Mouse (Mus musculus) liver, embryonic 11.5 days (tissue): ENCODE results near the gene Mdfi. TPM values are rescaled to one million over a fixed set of nuclear protein-coding genes. Genes with fewer than 3 reads are reported as not detected.

Source experiments
- ATAC-seq: fragments of 200-750 bp; cut with Nextera tagmentation; replicated peaks from 2 replicates; pipeline ENCODE4 v1.8.0; 2017; ENCODE audit warnings: moderate number of reproducible peaks, mild to moderate bottlenecking, moderate TSS enrichment, moderate library complexity; ENCODE audit not compliant: low FRiP score
- DNase-seq: peaks from one replicate; pipeline ENCODE4 v3.0.0-alpha.2; 2017; ENCODE audit warnings: low spot score
- H3K27ac ChIP-seq: fragments of 300-500 bp; sonication (generic); 2 replicates; pipeline ENCODE4 v1.5.1; 2014; ENCODE audit warnings: mild to moderate bottlenecking, low read depth, low read length, control low read depth
- H3K27me3 ChIP-seq: fragments of 300-500 bp; sonication (generic); replicated peaks from 2 replicates; pipeline ENCODE4 v1.6.1; 2014; ENCODE audit warnings: low read length, mixed read lengths; ENCODE audit not compliant: control insufficient read depth, insufficient read depth
- H3K36me3 ChIP-seq: fragments of 300-500 bp; sonication (generic); 2 replicates; pipeline ENCODE4 v1.6.1; 2014; ENCODE audit warnings: mild to moderate bottlenecking, low read length, moderate library complexity, mixed read lengths; ENCODE audit not compliant: control insufficient read depth, insufficient read depth
- H3K4me1 ChIP-seq: fragments of 300-500 bp; sonication (generic); replicated peaks from 2 replicates; pipeline ENCODE4 v1.6.1; 2014; ENCODE audit warnings: low read length, mixed read lengths; ENCODE audit not compliant: control insufficient read depth, insufficient read depth
- H3K4me2 ChIP-seq: fragments of 300-500 bp; sonication (generic); 2 replicates; pipeline ENCODE4 v1.6.1; 2014; ENCODE audit warnings: mild to moderate bottlenecking, control low read depth, moderate library complexity
- H3K4me3 ChIP-seq: fragments of 300-500 bp; sonication (generic); 2 replicates; pipeline ENCODE4 v1.5.1; 2014; ENCODE audit warnings: low read depth, low read length, control low read depth
- H3K9ac ChIP-seq: fragments of 300-500 bp; sonication (generic); 2 replicates; pipeline ENCODE4 v1.6.1; 2014; ENCODE audit warnings: low read depth, low read length, control low read depth
- H3K9me3 ChIP-seq: fragments of 300-500 bp; sonication (generic); 2 replicates; pipeline ENCODE4 v1.6.1; 2016; ENCODE audit warnings: low read length, inconsistent platforms, mixed read lengths; ENCODE audit not compliant: control insufficient read depth
- WGBS: fragments of 180-500 bp; shearing (Covaris S2); extraction: QIAGEN DNeasy Blood & Tissue Kit; methylation state at CpG from one replicate; pipeline ENCODE4 v1.1.7; 2014; 5-methylcytosine and 5-hydroxymethylcytosine counted together
- polyA plus RNA-seq: library from polyadenylated mRNA; unstranded; fragments of >200 nt; fragmentation: Nextera tagmentation; extraction: Ambion mirVana; gene quantifications from 2 replicates; pipeline ENCODE4 v1.2.1, GENCODE M21; 2014

Gene Mdfi
- polyA plus RNA-seq, 1 experiment from 2014 or later, result 15.9 TPM

DNA sequence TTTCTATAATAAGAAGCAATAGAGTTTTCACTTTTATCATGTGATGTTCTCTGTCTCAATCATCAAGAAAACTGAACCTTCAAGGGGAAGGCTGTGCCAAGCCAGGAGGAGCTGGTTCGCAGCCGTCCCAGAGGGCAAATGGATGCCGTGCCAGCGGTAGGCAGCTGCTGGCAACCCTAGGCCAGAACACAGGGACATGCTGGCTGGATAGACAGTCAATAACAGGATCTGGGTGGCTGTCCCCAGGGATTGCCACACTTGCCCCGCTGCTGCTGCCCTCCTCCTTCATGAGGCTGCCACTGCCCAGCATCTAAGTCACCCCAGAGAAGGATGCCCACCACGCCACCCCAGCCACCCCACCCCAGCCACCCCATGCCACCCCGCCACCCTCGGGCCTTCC lies 7.0 kb upstream of the Mdfi start:
- H3K36me3 ChIP-seq, result no peaks in the 10 kb centered on the region
- H3K27me3 ChIP-seq, result peaks cover under 1% of the 10 kb centered on the region; the same call in 1 of the 2 replicates
- WGBS, result 86% methylated on average over 8 of the region's 8 CpGs
- no peak overlapping the region for H3K27ac ChIP-seq
- ATAC-seq, result no peak
- DNase-seq, result no peak
- no peak overlapping the region for H3K4me3 ChIP-seq
- peaks cover 4% of the 10 kb centered on the region; the same call in 1 of the 2 replicates for H3K4me1 ChIP-seq
- H3K9me3 ChIP-seq, result 0 out of 2 replicates have a peak, but pooled peaks cover 3% of the 10 kb centered on the region
- no peak overlapping the region for H3K4me2 ChIP-seq
- no peak overlapping the region for H3K9ac ChIP-seq

DNA sequence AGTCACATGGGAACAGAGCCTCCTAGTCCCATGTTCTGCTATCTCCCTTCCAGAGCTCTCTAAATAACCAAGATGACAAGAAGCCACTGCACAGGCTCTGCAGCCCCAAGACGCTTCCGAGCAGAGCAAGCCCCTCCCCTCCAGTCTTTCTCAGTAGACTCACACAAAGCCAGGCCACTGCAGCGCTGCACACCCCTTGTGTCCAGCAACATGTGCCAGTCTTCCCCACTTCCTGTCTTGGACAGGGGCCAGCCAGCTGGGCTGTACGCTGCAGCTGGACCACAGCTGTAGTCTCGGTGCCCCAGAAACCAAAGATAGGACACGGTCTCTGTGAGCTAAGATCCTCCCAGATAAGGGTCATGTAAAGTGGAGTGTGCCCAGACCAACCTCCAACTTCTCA lies 3.3 kb upstream of the Mdfi start:
- no peak for ATAC-seq
- WGBS, result 33% methylated on average over 6 of the region's 6 CpGs
- DNase-seq, result no peak
- Histone ChIP-seq H3K9me3 (no peaks in the 10 kb centered on the region), H3K4me3 (no peak overlapping the region), H3K9ac (no peak overlapping the region), H3K27ac (no peak overlapping the region), H3K4me1 (peaks cover 10% of the 10 kb centered on the region), H3K27me3 (peaks cover 31% of the 10 kb centered on the region), H3K4me2 (no peak overlapping the region), H3K36me3 (no peaks in the 10 kb centered on the region)

DNA sequence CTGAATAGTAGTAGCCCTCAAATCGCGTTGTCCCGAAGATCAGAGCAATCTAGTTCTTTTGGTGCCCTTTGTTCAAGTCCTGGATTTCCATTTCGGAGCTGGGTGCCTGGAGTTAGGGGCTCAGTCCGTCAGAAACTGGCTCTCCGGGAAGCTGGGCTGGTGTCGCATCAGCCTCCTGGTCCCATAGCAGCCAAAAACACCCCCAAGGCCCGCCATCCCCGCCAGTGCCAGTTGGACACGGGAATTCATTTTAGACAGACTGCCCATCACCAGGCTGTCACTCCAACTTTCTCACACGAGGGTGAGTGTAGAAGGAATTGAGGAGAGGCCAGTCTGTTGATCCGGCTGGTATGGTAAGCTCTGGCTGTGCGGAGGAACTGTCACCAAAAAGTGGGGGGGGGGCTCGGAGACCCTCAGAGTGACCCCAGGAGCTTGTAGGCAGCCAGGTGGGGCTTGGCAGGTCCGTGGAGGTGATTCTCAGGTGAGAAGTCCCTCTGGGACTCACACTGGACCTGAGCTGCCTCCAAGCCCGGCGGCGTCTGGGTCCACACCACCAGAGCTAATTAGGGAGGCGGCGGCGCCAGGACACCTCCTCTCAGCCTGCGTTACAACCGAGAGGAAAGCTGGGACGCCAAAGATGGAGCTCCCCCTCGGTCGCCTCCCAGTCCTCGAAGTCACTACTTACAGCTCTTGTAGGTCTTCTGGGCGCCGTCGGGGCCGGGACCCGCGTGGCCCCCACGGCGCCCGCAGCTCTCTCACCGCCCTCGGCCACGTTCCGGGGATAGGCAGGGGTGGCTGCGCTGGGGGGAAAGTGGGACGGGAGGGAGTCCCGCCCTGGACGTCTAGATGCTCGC lies 636 bp downstream of the Mdfi start:
- H3K36me3 ChIP-seq, result no peaks in the 10 kb centered on the region
- no peak for ATAC-seq
- peak overlapping the region; percentile 63 for H3K4me3 ChIP-seq
- peak overlapping the region; percentile 64 for H3K9ac ChIP-seq
- peaks cover 35% of the 10 kb centered on the region for H3K27me3 ChIP-seq
- peaks cover 16% of the 10 kb centered on the region for H3K4me1 ChIP-seq
- H3K4me2 ChIP-seq, result peak overlapping the region; percentile 70
- H3K27ac ChIP-seq, result peak overlapping the region; percentile 49
- no peaks in the 10 kb centered on the region for H3K9me3 ChIP-seq
- WGBS, result 2% methylated on average over 45 of the region's 45 CpGs
- DNase-seq, result peak; percentile 51

DNA sequence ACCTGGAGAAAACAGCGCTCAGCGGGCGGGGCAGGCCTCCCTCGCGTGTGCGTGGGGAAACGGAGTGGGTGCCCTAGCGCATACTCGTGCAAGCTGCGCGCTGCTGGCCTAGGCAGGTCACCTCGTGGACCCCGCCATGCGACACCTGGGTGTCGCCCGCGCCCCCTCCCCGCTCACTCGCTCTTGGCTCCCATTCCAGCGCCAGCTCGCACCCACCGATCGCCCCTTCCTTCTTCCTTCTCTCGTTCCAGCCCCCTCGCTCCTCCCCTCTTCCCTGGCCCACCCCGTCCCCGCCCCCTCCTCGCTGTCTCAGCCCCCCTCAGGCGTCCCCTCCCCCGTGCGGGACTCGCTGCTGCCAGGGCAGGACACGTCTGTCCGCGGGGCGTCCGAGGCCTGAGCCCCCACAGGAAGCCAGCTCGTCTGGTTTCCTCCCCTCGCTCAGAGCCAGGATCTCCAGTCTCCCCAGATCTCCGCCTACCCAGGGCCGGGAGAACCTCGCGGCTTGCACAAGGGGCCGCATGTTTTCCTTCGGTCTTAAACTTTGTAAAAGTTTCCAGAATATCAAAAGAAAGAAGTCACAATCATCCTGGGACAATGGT lies 1.4 kb downstream of the Mdfi start:
- Histone ChIP-seq H3K9me3 (no peaks in the 10 kb centered on the region), H3K27ac (peak overlapping the region; percentile 49; the same call in 1 of the 2 replicates), H3K9ac (peak overlapping the region; percentile 64), H3K27me3 (peaks cover 35% of the 10 kb centered on the region), H3K4me3 (peak overlapping the region; percentile 63), H3K4me2 (peak overlapping the region; percentile 70), H3K4me1 (peaks cover 16% of the 10 kb centered on the region), H3K36me3 (no peaks in the 10 kb centered on the region)
- WGBS, result under 1% methylated on average over 43 of the region's 45 CpGs
- ATAC-seq, result peak; percentile 51; the same call in 1 of the 2 replicates
- peak; percentile 64 for DNase-seq

DNA sequence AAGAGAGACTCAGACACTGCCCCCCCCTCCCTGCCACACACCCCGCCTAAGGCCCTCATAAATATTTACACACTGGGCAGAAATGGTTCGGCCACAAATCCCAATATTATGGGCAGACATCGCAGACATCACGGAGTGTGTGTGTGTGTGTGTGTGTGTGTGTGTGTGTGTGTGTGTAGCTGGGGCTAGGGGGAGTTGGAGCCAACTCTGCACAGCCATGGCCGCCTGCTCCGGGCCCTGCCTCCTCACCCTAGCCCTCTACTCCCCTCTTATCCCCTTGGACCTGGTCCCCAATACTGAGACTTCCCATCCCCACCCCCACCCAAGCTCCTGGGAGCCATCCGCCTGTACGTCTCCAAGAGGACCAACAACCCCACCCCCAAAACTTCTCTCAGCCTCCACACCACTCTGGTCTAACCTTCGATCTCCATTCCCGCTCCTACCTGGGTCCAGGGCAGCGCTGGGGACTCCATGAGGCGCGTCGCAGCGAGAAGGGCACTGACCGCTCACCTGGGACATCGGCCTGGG lies 1.9 kb downstream of the Mdfi start:
- H3K27me3 ChIP-seq, result peaks cover 35% of the 10 kb centered on the region
- H3K9me3 ChIP-seq, result no peaks in the 10 kb centered on the region
- peak; percentile 60 for DNase-seq
- H3K4me2 ChIP-seq, result peak overlapping the region; percentile 70
- 9% methylated on average over 17 of the region's 17 CpGs for WGBS
- H3K36me3 ChIP-seq, result no peaks in the 10 kb centered on the region
- peak overlapping the region; percentile 63 for H3K4me3 ChIP-seq
- H3K27ac ChIP-seq, result no peak overlapping the region
- H3K9ac ChIP-seq, result peak overlapping the region; percentile 64
- H3K4me1 ChIP-seq, result peaks cover 16% of the 10 kb centered on the region
- peak; percentile 32; the same call in 1 of the 2 replicates for ATAC-seq

DNA sequence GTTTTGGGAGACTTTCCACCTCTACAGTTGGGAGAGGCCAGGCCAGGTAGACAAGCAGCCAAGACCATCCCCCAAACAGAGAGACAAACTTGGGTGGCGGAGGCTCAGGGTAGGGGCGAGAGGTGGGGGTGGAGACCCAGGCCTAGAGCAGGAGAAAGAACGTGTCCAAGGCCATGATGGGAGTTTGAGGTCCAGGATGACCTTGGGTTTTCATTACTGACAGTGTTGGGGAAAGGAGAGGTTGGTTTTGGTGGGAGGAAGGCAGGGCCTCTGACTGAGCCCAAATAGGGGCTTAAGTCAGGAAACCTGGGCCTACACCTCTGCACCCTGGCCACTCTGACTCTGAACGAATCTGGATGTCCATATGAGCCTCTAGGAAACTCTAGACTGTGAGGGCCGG lies 2.7 kb downstream of the Mdfi start:
- peak overlapping the region; percentile 70 for H3K4me2 ChIP-seq
- WGBS, result 48% methylated on average over 5 of the region's 5 CpGs

DNA sequence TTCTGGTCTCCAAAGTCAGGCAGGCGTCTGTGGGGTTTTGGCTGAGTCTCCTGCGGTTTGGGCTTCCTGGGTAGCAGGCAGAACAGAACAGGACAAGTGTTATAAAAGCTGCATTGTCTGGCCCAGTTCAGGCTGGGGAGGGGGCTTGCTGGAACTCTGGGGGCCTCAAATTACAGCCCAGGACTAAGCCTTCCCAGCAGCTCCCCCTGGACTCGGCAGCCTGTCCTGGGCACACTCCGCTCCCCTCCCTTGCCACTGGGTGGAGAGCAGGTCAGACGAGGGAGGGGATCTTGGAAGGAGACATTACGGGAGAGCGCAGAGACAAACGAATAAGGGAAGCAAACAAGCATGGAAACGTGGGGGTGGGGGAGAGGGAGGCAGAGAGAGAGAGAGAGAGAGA lies 3.3 kb downstream of the Mdfi start:
- H3K4me2 ChIP-seq, result peak overlapping the region; percentile 70
- ATAC-seq, result no peak

More for the DNA sequence above, 2.7 kb downstream of the Mdfi start:
- DNase-seq (no peak), ATAC-seq (no peak)
- H3K4me1 ChIP-seq, result peaks cover 16% of the 10 kb centered on the region
- H3K4me3 ChIP-seq, result peak overlapping the region; percentile 63
- no peaks in the 10 kb centered on the region for H3K9me3 ChIP-seq
- H3K36me3 ChIP-seq, result 0 out of 2 replicates have a peak, but pooled peaks cover 4% of the 10 kb centered on the region
- no peak overlapping the region for H3K9ac ChIP-seq
- H3K27ac ChIP-seq, result peak overlapping the region; percentile 8; the same call in 1 of the 2 replicates
- peaks cover 35% of the 10 kb centered on the region for H3K27me3 ChIP-seq

DNA sequence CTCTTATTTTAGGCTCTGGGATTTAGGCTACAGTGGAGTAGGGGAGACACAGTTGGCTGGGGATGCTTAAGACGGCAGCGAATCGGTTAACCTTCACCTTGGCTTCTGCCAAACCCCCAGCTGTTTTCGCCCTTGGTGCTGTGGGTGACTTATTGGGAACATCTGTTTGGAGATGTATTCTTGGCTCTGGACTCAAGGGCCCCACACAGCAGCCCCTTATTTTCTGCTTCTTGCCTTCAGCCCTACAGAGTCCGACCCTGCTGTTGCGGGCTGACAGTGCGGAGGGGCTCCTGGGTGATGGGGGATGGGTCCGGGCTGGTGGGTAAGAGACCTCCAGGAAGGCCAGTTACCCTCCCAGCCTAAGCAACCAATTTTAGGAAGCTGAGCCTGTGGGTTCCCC lies 13.2 kb downstream of the Mdfi start:
- no peaks in the 10 kb centered on the region for H3K4me1 ChIP-seq
- no peaks in the 10 kb centered on the region for H3K9me3 ChIP-seq
- no peak overlapping the region for H3K27ac ChIP-seq
- no peak overlapping the region for H3K4me3 ChIP-seq
- no peak for ATAC-seq
- no peak overlapping the region for H3K4me2 ChIP-seq
- no peak overlapping the region for H3K9ac ChIP-seq
- peaks cover 9% of the 10 kb centered on the region; the same call in 1 of the 2 replicates for H3K36me3 ChIP-seq
- no peak for DNase-seq
- WGBS, result 86% methylated on average over 8 of the region's 8 CpGs
- H3K27me3 ChIP-seq, result no peaks in the 10 kb centered on the region

More for the DNA sequence above, 3.3 kb downstream of the Mdfi start:
- Histone ChIP-seq H3K27me3 (peaks cover 33% of the 10 kb centered on the region), H3K4me1 (peaks cover 16% of the 10 kb centered on the region), H3K4me3 (peak overlapping the region; percentile 8; the same call in 1 of the 2 replicates), H3K9ac (no peak overlapping the region), H3K36me3 (0 out of 2 replicates have a peak, but pooled peaks cover 4% of the 10 kb centered on the region), H3K27ac (no peak overlapping the region), H3K9me3 (no peaks in the 10 kb centered on the region)
- WGBS, result 34% methylated on average over 9 of the region's 9 CpGs
- no peak for DNase-seq
